In genomic region chr5:148550393-148550792, GRCm38 (mm10) we compare ENCODE assay signal across 8 mouse cellular contexts. TPM values are rescaled to one million over a fixed set of nuclear protein-coding genes. Genes with fewer than 3 reads are reported as not detected.
DNase-seq lines count a peak whose midpoint lies in the region; ATAC-seq and TF ChIP-seq lines count a peak whose summit lies in the region.

No protein-coding gene starts in this region.

- peak overlapping the region; percentile 61 for H3K9ac ChIP-seq in liver, adult 2 months (ENCODE audit: low read depth, low read length)
- H3K9ac ChIP-seq in forebrain, postnatal 0 days = peak overlapping the region; percentile 76
- H3K9ac ChIP-seq in kidney, embryonic 14.5 days (ENCODE audit: low read depth, low read length) = peak overlapping the region; percentile 80
- peak overlapping the region; percentile 64 for H3K9ac ChIP-seq in stomach, embryonic 16.5 days (ENCODE audit: low read length)

- peaks cover 26% of the 10 kb centered on the region for H3K4me1 ChIP-seq in liver, adult 2 months (ENCODE audit: control insufficient read depth, insufficient read depth, low read length)
- peaks cover 1% of the 10 kb centered on the region; the same call in 1 of the 2 replicates for H3K4me1 ChIP-seq in bone marrow, adult 2 months (ENCODE audit: control insufficient read depth, insufficient read depth, low read length)
- peaks cover 16% of the 10 kb centered on the region; the same call in 1 of the 2 replicates for H3K4me1 ChIP-seq in forebrain, postnatal 0 days (ENCODE audit: insufficient read depth)
- H3K4me1 ChIP-seq in kidney, embryonic 14.5 days (ENCODE audit: control insufficient read depth, insufficient read depth, low read length) = peaks cover 33% of the 10 kb centered on the region
- H3K4me1 ChIP-seq in stomach, embryonic 16.5 days (ENCODE audit: control insufficient read depth, insufficient read depth, low read length) = peaks cover 42% of the 10 kb centered on the region

- H3K79me2 ChIP-seq in liver, adult 2 months (ENCODE audit: control insufficient read depth, insufficient read depth, low read length) = peaks cover 28% of the 10 kb centered on the region

- peak overlapping the region; percentile 46 for H3K27ac ChIP-seq in liver, adult 2 months (replicated peaks; ENCODE audit: insufficient read depth, low read depth, low read length)
- no peak overlapping the region; the same call in 1 of the 2 replicates for H3K27ac ChIP-seq in bone marrow, adult 2 months (ENCODE audit: control insufficient read depth, insufficient read depth, low read depth, low read length, poor library complexity)
- H3K27ac ChIP-seq in forebrain, postnatal 0 days (ENCODE audit: low read depth, low read length) = no peak overlapping the region
- H3K27ac ChIP-seq in kidney, embryonic 14.5 days (ENCODE audit: low read depth, low read length) = no peak overlapping the region
- H3K27ac ChIP-seq in stomach, embryonic 16.5 days (ENCODE audit: low read length) = 0 out of 2 replicates have a peak overlapping the region, but pooled peaks have one; percentile 41

- TF ChIP-seq POLR2A in liver, adult 2 months (IDR thresholded peaks at IDR 0.05; ENCODE audit: extremely low read depth, insufficient read depth, low read length) = no peak
- TF ChIP-seq POLR2A in bone marrow, adult 2 months (IDR thresholded peaks at IDR 0.05; ENCODE audit: borderline replicate concordance, control insufficient read depth, low read depth, low read length) = no peak

- peak overlapping the region; percentile 50 for H3K4me2 ChIP-seq in forebrain, postnatal 0 days (ENCODE audit: low read depth)
- peak overlapping the region; percentile 69 for H3K4me2 ChIP-seq in kidney, embryonic 14.5 days (replicated peaks; ENCODE audit: low read depth, low read length)
- peak overlapping the region; percentile 90 for H3K4me2 ChIP-seq in stomach, embryonic 16.5 days (ENCODE audit: low read depth, low read length)

- peak overlapping the region; percentile 80 for H3K4me3 ChIP-seq in liver, adult 2 months (ENCODE audit: insufficient read depth, low read depth, low read length)
- H3K4me3 ChIP-seq in bone marrow, adult 2 months (replicated peaks; ENCODE audit: control insufficient read depth, low read depth, low read length) = peak overlapping the region; percentile 56
- peak overlapping the region; percentile 47 for H3K4me3 ChIP-seq in forebrain, postnatal 0 days (ENCODE audit: low read depth, low read length)
- H3K4me3 ChIP-seq in kidney, embryonic 14.5 days (ENCODE audit: low read length) = peak overlapping the region; percentile 67
- peak overlapping the region; percentile 81 for H3K4me3 ChIP-seq in stomach, embryonic 16.5 days (replicated peaks; ENCODE audit: low read length)

- no peaks in the 10 kb centered on the region for H3K27me3 ChIP-seq in liver, adult 2 months (ENCODE audit: control insufficient read depth, insufficient read depth, low read length)
- H3K27me3 ChIP-seq in forebrain, postnatal 0 days (ENCODE audit: insufficient read depth, low read length) = no peaks in the 10 kb centered on the region
- no peaks in the 10 kb centered on the region for H3K27me3 ChIP-seq in kidney, embryonic 14.5 days (ENCODE audit: control insufficient read depth, insufficient read depth, low read length)
- no peaks in the 10 kb centered on the region for H3K27me3 ChIP-seq in stomach, embryonic 16.5 days (ENCODE audit: control insufficient read depth, insufficient read depth, low read length)

- no peak for TF ChIP-seq CTCF in liver, adult 2 months (IDR thresholded peaks at IDR 0.05; ENCODE audit: low read depth, low read length)
- TF ChIP-seq CTCF in bone marrow, adult 2 months (IDR thresholded peaks at IDR 0.05; ENCODE audit: control insufficient read depth, insufficient read depth, low read length) = no peak
- no peak for TF ChIP-seq CTCF in forebrain, postnatal 0 days (IDR thresholded peaks at IDR 0.05; ENCODE audit: low read depth)

- no peaks in the 10 kb centered on the region for H3K36me3 ChIP-seq in liver, adult 2 months (ENCODE audit: control insufficient read depth, insufficient read depth, low read length)
- no peaks in the 10 kb centered on the region for H3K36me3 ChIP-seq in forebrain, postnatal 0 days (ENCODE audit: insufficient read depth)
- no peaks in the 10 kb centered on the region for H3K36me3 ChIP-seq in kidney, embryonic 14.5 days (ENCODE audit: control insufficient read depth, insufficient read depth, low read length)
- H3K36me3 ChIP-seq in stomach, embryonic 16.5 days (ENCODE audit: control insufficient read depth, insufficient read depth, low read length) = no peaks in the 10 kb centered on the region

- H3K9me3 ChIP-seq in forebrain, postnatal 0 days (ENCODE audit: low read length) = no peaks in the 10 kb centered on the region
- H3K9me3 ChIP-seq in kidney, embryonic 14.5 days (ENCODE audit: control insufficient read depth, low read length) = no peaks in the 10 kb centered on the region
- H3K9me3 ChIP-seq in stomach, embryonic 16.5 days (replicated peaks; ENCODE audit: control insufficient read depth, low read length) = no peaks in the 10 kb centered on the region

- ATAC-seq in forebrain, postnatal 0 days = no peak
- ATAC-seq in kidney, embryonic 14.5 days (ENCODE audit: low FRiP score, low TSS enrichment) = no peak
- no peak for ATAC-seq in stomach, embryonic 16.5 days (ENCODE audit: insufficient read depth, low FRiP score)

- peak; percentile 38 for DNase-seq in liver, adult 2 months (ENCODE audit: extremely low read depth, low read depth, low spot score)
- DNase-seq in liver = no peak
- peak; percentile 45 for DNase-seq in forebrain, postnatal 0 days
- DNase-seq in lung, postnatal 25 days (ENCODE audit: low spot score) = peak; percentile 53
- no peak for DNase-seq in gastrocnemius, adult 8-10 months (ENCODE audit: low spot score in 2 of 2)

- 2% methylated on average over 6 of the region's 6 CpGs for WGBS in liver, adult 2 months
- WGBS in bone marrow, adult 2 months = 1% methylated on average over 6 of the region's 6 CpGs
- 1% methylated on average over 6 of the region's 6 CpGs for WGBS in forebrain, postnatal 0 days
- 2% methylated on average over 6 of the region's 6 CpGs for WGBS in kidney, embryonic 14.5 days
- 5% methylated on average over 6 of the region's 6 CpGs for WGBS in stomach, embryonic 16.5 days

RNA-seq across cellular contexts. Expression of gene Ubl3, which starts 2.2 kb away (rescaled TPM):
- total RNA-seq in liver, adult 2 months (2014; rRNA removed) = 58.0 and 61.8 TPM in 2 replicates
- 32.4 and 38.4 TPM in 2 replicates for polyA plus RNA-seq in liver, adult 2 months (2012; rRNA removed)
- 21.1 and 31.1 TPM in 2 replicates for polyA plus RNA-seq in bone marrow, adult 2 months (2011; ENCODE audit: insufficient read depth, insufficient read length, low replicate concordance, missing spikeins)
- total RNA-seq in forebrain, postnatal 0 days (2014; rRNA removed) = 122 TPM in 2 replicates
- 68.0 and 79.3 TPM in 2 replicates for polyA plus RNA-seq in forebrain, postnatal 0 days (2015; fragmentation: Nextera tagmentation; extraction: Ambion mirVana)
- polyA plus RNA-seq in kidney, embryonic 14.5 days (2014; fragmentation: Nextera tagmentation; extraction: Ambion mirVana) = 52.4 and 78.2 TPM in 2 replicates
- polyA plus RNA-seq in stomach, embryonic 16.5 days (2015; fragmentation: Nextera tagmentation; extraction: Ambion mirVana) = 36.3 and 41.0 TPM in 2 replicates
- total RNA-seq in gastrocnemius, adult 8-10 months (2022) = 100 to 1,000 TPM; 142 to 218 (median 178) TPM

Comparison
In these comparisons a context has a peak if more than half of its experiments do, and no peak if none do; other contexts are left out.
1. DNase-seq: peak in liver, adult 2 months (single experiment), forebrain, postnatal 0 days (single experiment) and lung, postnatal 25 days (single experiment); none in liver (single experiment) and gastrocnemius, adult 8-10 months (0 of 2).
2. H3K27ac ChIP-seq: peak in liver, adult 2 months (single experiment) and stomach, embryonic 16.5 days (single experiment); none in bone marrow, adult 2 months (single experiment), forebrain, postnatal 0 days (single experiment) and kidney, embryonic 14.5 days (single experiment).
3. Peak in every context shown above with its lines, with median percentiles within 50 percentile points of each other: H3K4me3 ChIP-seq, H3K9ac ChIP-seq and H3K4me2 ChIP-seq.